Mouse (Mus musculus): Measurements from ENCODE around the gene Lipa.

- TF ChIP-seq CTCF (IDR thresholded peaks at IDR 0.05; ENCODE audit: low read depth) (no peak), EP300 (IDR thresholded peaks at IDR 0.05; ENCODE audit: low read depth) (no peak)
These were observed 16.6 kb downstream of the Lipa start for GRCm38 (mm10) chr19:34510717-34511116.

Data from liver, embryonic 14.5 days (tissue).